Mouse (Mus musculus) stomach, embryonic 16.5 days (tissue): ENCODE measurements around the gene Itm2b. TPM values are rescaled to one million over a fixed set of nuclear protein-coding genes. Genes with fewer than 3 reads are reported as not detected.

Source experiments
- ATAC-seq: fragments of 200-750 bp; cut with Nextera tagmentation; 2 replicates; pipeline ENCODE4 v1.8.0; 2017; ENCODE audit warnings: moderate number of reproducible peaks, moderate TSS enrichment; ENCODE audit not compliant: insufficient read depth, low FRiP score
- H3K27ac ChIP-seq: fragments of 300-500 bp; sonication (generic); 2 replicates; pipeline ENCODE4 v1.5.1; 2014; ENCODE audit warnings: low read length
- H3K27me3 ChIP-seq: fragments of 300-500 bp; sonication (generic); 2 replicates; pipeline ENCODE4 v1.6.1; 2014; ENCODE audit warnings: low read length, control low read depth, mixed read lengths; ENCODE audit not compliant: control insufficient read depth, insufficient read depth
- H3K36me3 ChIP-seq: fragments of 300-500 bp; sonication (generic); 2 replicates; pipeline ENCODE4 v1.6.1; 2014; ENCODE audit warnings: low read length; ENCODE audit not compliant: control insufficient read depth, insufficient read depth
- H3K4me1 ChIP-seq: fragments of 300-500 bp; sonication (generic); 2 replicates; pipeline ENCODE4 v1.6.1; 2014; ENCODE audit warnings: low read length, control low read depth, mixed read lengths; ENCODE audit not compliant: control insufficient read depth, insufficient read depth
- H3K4me2 ChIP-seq: fragments of 300-500 bp; sonication (generic); 2 replicates; pipeline ENCODE4 v1.6.1; 2014; ENCODE audit warnings: low read depth, low read length, mixed read lengths
- H3K4me3 ChIP-seq: fragments of 300-500 bp; sonication (generic); replicated peaks from 2 replicates; pipeline ENCODE4 v1.5.1; 2014; ENCODE audit warnings: mild to moderate bottlenecking, low read length
- H3K9ac ChIP-seq: fragments of 300-500 bp; sonication (generic); 2 replicates; pipeline ENCODE4 v1.6.1; 2014; ENCODE audit warnings: low read length
- H3K9me3 ChIP-seq: fragments of 300-500 bp; sonication (generic); replicated peaks from 2 replicates; pipeline ENCODE4 v1.6.1; 2016; ENCODE audit warnings: low read length, control low read depth; ENCODE audit not compliant: control insufficient read depth
- WGBS: fragments of 180-500 bp; shearing (Covaris S2); extraction: QIAGEN DNeasy Blood & Tissue Kit; methylation state at CpG from one replicate; pipeline ENCODE4 v1.1.7; 2014; 5-methylcytosine and 5-hydroxymethylcytosine counted together
- polyA plus RNA-seq: library from polyadenylated mRNA; unstranded; fragments of >200 nt; fragmentation: Nextera tagmentation; extraction: Ambion mirVana; gene quantifications from 2 replicates; pipeline ENCODE4 v1.2.1, GENCODE M21; 2015

Itm2b gene
- polyA plus RNA-seq, 1 experiment from 2014 or later, result 1,005 TPM

DNA sequence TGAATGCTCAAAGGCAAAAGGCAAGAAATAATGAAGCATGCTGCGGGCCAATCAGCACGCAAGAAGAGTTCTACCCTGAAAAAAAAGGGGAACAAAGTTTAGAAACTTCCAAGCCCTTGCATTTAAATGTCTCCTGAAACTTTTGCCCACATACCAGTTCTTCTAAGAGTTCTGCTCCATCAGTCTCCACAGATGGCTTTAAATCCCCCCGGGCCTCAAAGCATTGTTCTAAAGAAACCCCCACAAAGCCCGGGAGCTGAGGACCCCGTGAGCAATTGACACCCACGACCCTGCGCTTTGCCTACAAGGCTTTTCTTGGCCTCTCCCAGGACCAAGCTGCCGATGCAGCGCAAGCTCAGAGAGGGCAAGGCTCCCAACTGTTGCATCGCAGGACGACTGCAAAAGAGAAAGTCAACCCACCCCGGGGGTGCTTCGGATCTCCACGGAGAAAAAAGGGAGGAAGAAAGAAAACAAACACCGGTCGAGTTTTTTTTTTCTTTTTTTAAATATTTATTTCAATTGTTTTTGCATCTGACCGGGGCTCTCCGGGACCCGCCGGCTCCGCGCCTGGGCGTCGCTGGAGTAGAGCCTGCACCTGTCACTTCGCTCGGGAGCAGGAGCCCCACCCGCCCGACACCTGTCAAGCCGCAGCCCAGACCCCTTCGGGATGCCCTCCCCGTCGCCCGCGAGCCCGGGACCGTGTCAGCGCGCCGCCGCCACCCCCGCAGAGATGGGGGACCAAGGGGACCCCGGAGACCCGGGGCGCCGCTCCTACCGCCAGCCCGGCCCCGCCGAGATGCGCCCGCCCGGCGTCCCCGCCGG, 60.2 kb downstream of the Itm2b start:
- H3K27me3 ChIP-seq, result no peaks in the 10 kb centered on the region
- H3K4me3 ChIP-seq, result peak overlapping the region; percentile 85
- no peaks in the 10 kb centered on the region for H3K36me3 ChIP-seq
- H3K9ac ChIP-seq, result peak overlapping the region; percentile 89
- peak overlapping the region; percentile 90 for H3K27ac ChIP-seq
- H3K9me3 ChIP-seq, result no peaks in the 10 kb centered on the region
- peaks cover 6% of the 10 kb centered on the region; the same call in 1 of the 2 replicates for H3K4me1 ChIP-seq
- peak overlapping the region; percentile 74 for H3K4me2 ChIP-seq
- peak; percentile 13; the same call in 1 of the 2 replicates for ATAC-seq
- WGBS, result 1% methylated on average over 52 of the region's 55 CpGs

GRCm38 (mm10) chr14:73323965-73324364, 61.1 kb downstream of the Itm2b start:
- H3K36me3 ChIP-seq, result no peaks in the 10 kb centered on the region
- H3K27ac ChIP-seq, result no peak overlapping the region
- no peak overlapping the region for H3K4me3 ChIP-seq
- ATAC-seq, result no peak
- no peak overlapping the region for H3K9ac ChIP-seq
- no peak overlapping the region for H3K4me2 ChIP-seq
- no peaks in the 10 kb centered on the region for H3K9me3 ChIP-seq
- WGBS, result 77% methylated on average over 2 of the region's 2 CpGs
- no peaks in the 10 kb centered on the region for H3K27me3 ChIP-seq
- peaks cover 6% of the 10 kb centered on the region; the same call in 1 of the 2 replicates for H3K4me1 ChIP-seq

DNA sequence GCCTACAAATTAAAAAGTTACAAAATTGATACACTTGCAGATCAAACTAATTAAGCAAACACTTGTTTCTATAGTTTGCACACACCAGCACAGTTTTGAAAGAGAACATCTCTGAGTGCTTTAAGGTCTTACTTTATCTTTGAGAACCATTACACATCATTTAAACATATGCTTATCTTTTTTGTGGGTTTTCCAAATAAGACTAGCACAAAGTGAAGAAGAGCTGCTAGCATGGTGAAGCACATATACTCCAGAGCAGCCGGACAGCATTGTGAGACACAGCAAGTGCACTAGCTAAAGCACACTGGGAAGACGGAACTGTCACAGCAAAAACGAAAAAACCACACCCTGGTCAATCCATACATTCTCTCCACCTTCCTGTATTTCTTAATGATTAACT, 62.9 kb downstream of the Itm2b start:
- ATAC-seq, result no peak
- WGBS, result 71% methylated on average over 3 of the region's 3 CpGs
- peaks cover 6% of the 10 kb centered on the region; the same call in 1 of the 2 replicates for H3K4me1 ChIP-seq
- H3K27ac ChIP-seq, result no peak overlapping the region
- no peaks in the 10 kb centered on the region for H3K36me3 ChIP-seq
- H3K9me3 ChIP-seq, result no peaks in the 10 kb centered on the region
- no peak overlapping the region for H3K9ac ChIP-seq
- no peak overlapping the region for H3K4me2 ChIP-seq
- H3K27me3 ChIP-seq, result no peaks in the 10 kb centered on the region
- no peak overlapping the region for H3K4me3 ChIP-seq

- H3K9me3 ChIP-seq, result no peaks in the 10 kb centered on the region
- no peaks in the 10 kb centered on the region for H3K27me3 ChIP-seq
- no peak overlapping the region for H3K4me3 ChIP-seq
- H3K9ac ChIP-seq, result no peak overlapping the region
- peaks cover 3% of the 10 kb centered on the region; the same call in 1 of the 2 replicates for H3K4me1 ChIP-seq
- no peaks in the 10 kb centered on the region for H3K36me3 ChIP-seq
- no peak for ATAC-seq
- H3K4me2 ChIP-seq, result no peak overlapping the region
- H3K27ac ChIP-seq, result no peak overlapping the region
These were observed 68.2 kb downstream of the Itm2b start for GRCm38 (mm10) chr14:73316933-73317332.

DNA sequence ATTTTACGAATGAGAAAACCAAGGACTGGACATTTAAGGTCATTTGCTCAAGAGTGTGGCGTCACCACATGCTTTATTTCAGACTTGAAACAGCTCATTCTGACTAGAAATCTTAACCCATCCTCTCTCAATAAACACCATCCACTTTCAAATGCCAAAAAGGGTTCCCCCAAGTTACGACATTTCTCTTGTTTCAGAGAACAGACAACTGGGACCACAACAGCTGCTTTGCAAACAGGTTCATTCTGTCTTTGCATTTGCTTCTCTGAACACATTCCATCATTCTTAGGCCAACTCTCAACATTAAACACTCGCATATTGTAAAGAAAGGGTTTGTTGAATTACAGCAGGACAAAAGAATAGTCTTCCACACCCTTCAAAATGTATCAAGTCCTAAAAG, 71.2 kb downstream of the Itm2b start:
- Histone ChIP-seq H3K4me3 (no peak overlapping the region), H3K27ac (peak overlapping the region; percentile 24; the same call in 1 of the 2 replicates), H3K9me3 (no peaks in the 10 kb centered on the region), H3K36me3 (no peaks in the 10 kb centered on the region), H3K27me3 (no peaks in the 10 kb centered on the region), H3K4me2 (no peak overlapping the region), H3K9ac (no peak overlapping the region), H3K4me1 (peaks cover 3% of the 10 kb centered on the region; the same call in 1 of the 2 replicates)
- WGBS, result 69% methylated on average over 4 of the region's 4 CpGs
- no peak for ATAC-seq

GRCm38 (mm10) chr14:73313396-73313795, 71.7 kb downstream of the Itm2b start:
- H3K4me2 ChIP-seq, result no peak overlapping the region
- no peak overlapping the region for H3K27ac ChIP-seq
- no peaks in the 10 kb centered on the region for H3K27me3 ChIP-seq
- no peak overlapping the region for H3K4me3 ChIP-seq
- WGBS, result 30% methylated on average over 5 of the region's 5 CpGs
- no peaks in the 10 kb centered on the region for H3K9me3 ChIP-seq
- H3K4me1 ChIP-seq, result peaks cover 3% of the 10 kb centered on the region; the same call in 1 of the 2 replicates
- H3K9ac ChIP-seq, result no peak overlapping the region
- peak; percentile 71; the same call in 1 of the 2 replicates for ATAC-seq
- H3K36me3 ChIP-seq, result no peaks in the 10 kb centered on the region

DNA sequence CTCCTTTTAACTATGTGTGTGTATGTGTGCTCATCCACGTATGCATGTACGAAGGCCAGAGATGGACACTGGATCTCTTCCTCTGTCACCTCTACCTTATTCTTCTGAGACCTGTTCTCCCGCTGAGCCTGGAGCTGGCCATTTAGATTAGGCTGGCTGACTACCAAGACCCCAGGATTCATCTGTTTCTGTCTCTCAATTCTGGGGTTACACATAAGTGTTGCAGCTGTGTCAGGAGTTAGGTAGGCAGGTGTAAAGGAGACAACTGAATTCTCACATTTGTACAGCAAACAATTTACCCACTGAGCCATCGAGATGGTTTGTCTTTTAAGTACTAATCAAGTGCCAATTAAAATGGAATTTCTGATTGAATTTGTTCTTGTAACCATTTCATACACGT, 72.2 kb downstream of the Itm2b start:
- ATAC-seq, result no peak
- 82% methylated on average over 5 of the region's 5 CpGs for WGBS

More for the DNA sequence above, 72.2 kb downstream of the Itm2b start:
- H3K4me3 ChIP-seq, result no peak overlapping the region
- H3K36me3 ChIP-seq, result no peaks in the 10 kb centered on the region
- H3K27me3 ChIP-seq, result no peaks in the 10 kb centered on the region
- no peak overlapping the region for H3K4me2 ChIP-seq
- H3K9me3 ChIP-seq, result no peaks in the 10 kb centered on the region
- H3K9ac ChIP-seq, result no peak overlapping the region
- no peak overlapping the region for H3K27ac ChIP-seq
- H3K4me1 ChIP-seq, result peaks cover 3% of the 10 kb centered on the region; the same call in 1 of the 2 replicates

Other genes with a start within 250 kb of the Itm2b start
- 13.2 and 13.8 TPM in 2 replicates for gene Lpar6, start 147.4 kb downstream of the Itm2b start, polyA plus RNA-seq
- gene Rb1, start 59.5 kb downstream of the Itm2b start, polyA plus RNA-seq, result 11.5 and 19.4 TPM in 2 replicates
- 68.3 and 68.6 TPM in 2 replicates for gene Med4, start 124.7 kb upstream of the Itm2b start, polyA plus RNA-seq
- 106 and 122 TPM in 2 replicates for gene Sucla2, start 140.0 kb upstream of the Itm2b start, polyA plus RNA-seq
- gene Nudt15, start 163.0 kb upstream of the Itm2b start, polyA plus RNA-seq, result 4.3 and 5.1 TPM in 2 replicates